Mouse (Mus musculus): ENCODE measurements at regions not wholly inside any gene's neighbourhood (a gene's known extent, or its start where the extent isn't known, plus 50 kb on each side); places are given as distances from the start of the nearest gene placed in this dataset.
"Not testable (repeated sequence)": the region's sequence is repeated elsewhere in the genome, so short reads cannot be mapped to it uniquely, and the experiment has no call there.

- no peak for DNase-seq
Measured at GRCm38 (mm10) chr10:69045275-69045674, 106.0 kb upstream of the Rhobtb1 start.

DNA sequence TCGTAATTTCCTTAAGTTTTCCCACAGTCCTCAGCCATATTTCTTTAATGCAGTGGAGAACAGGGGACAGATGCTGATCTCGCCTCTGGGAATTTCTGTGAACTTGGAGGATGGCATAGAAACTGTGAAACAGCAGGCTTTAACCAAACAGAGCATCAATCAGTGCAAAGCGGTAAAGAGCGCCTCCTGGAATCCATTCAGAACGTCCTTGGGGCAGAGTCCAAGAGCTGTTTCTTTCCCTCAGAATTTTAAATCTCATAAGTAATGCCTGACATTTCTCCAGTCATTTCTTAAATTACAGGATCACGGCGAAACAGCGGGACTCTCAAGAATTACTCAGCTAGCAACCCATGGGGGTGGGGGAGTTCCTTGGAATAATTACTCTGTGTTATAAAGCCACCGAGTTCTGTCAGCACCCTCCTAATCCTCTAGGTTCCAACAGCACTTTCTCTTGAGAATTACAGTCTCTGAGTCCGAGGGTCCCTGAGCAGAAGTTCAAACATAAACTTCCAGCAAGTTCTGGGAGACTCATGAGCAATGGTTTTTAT is 105.2 kb upstream of the Rhobtb1 start:
- DNase-seq, result no peak

DNA sequence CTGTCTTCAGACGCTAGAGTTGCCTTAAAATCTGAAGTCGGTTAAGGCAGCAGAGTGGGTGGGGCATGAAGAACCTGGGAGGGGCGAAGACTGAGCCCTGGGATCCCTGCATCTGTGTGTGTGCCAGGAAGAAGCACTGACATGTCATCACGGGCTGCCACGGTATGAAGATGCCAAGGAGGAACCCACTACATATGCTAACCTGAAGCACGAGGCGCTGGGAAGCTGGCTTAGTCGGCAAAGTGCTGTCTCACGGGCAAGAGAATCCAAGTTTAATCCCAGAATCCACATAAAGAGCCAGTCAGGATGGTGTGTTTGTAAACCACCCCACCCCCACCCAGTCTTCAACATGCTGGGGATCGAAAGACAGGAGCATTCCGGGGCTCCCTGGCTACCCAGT is 73.2 kb upstream of the Rhobtb1 start:
- no peak for DNase-seq

DNA sequence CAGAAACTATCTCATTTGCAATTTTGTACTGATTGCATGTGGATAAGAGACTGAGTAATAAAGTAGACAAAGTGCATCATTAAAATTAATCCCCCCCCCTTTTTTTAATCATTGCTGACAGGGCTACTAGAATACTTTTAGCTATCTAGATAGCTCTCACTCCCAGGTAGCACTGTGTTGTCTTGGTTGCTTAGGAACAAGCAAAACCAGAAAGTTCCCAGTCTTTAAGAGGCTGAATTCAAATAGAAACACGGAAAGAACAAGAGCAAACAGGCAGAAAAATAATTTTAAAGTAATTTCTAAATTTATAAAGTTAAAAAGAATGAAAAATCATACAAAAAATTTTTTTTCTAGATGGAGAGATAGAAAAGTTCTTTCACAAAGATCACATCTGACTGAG is 65.0 kb upstream of the Rhobtb1 start:
- DNase-seq, result no peak

DNA sequence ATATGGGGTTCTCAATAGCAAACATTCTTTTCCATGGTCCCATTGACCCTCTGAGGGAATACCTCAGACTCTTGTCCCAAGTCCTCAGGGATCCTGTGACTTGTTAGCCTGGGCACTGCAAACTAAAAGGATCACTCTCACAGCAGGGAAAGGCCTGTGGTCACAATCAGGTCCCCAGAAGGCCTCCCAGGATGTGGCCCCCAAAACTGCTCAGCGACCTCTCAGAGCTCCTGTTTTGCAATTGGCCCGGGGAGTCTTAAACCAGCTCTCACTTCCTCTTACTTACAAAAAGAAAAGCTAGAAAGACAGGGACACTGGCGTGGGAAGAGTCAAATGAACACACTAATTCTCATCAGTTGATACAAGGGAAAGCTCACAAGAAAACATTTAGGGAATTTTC is 59.4 kb upstream of the Rhobtb1 start:
- no peak for DNase-seq

GRCm38 (mm10) chr10:69100021-69100420 is 51.2 kb upstream of the Rhobtb1 start:
- DNase-seq, result no peak

GRCm38 (mm10) chr10:69100742-69101141 is 50.5 kb upstream of the Rhobtb1 start:
- not testable (repeated sequence) for DNase-seq
